Mouse (Mus musculus): ENCODE measurements around the gene Arpp19. TPM values are rescaled to one million over a fixed set of nuclear protein-coding genes. Genes with fewer than 3 reads are reported as not detected.

Gene Arpp19
- 98.1 and 107 TPM in 2 replicates for total RNA-seq (2017)

DNA sequence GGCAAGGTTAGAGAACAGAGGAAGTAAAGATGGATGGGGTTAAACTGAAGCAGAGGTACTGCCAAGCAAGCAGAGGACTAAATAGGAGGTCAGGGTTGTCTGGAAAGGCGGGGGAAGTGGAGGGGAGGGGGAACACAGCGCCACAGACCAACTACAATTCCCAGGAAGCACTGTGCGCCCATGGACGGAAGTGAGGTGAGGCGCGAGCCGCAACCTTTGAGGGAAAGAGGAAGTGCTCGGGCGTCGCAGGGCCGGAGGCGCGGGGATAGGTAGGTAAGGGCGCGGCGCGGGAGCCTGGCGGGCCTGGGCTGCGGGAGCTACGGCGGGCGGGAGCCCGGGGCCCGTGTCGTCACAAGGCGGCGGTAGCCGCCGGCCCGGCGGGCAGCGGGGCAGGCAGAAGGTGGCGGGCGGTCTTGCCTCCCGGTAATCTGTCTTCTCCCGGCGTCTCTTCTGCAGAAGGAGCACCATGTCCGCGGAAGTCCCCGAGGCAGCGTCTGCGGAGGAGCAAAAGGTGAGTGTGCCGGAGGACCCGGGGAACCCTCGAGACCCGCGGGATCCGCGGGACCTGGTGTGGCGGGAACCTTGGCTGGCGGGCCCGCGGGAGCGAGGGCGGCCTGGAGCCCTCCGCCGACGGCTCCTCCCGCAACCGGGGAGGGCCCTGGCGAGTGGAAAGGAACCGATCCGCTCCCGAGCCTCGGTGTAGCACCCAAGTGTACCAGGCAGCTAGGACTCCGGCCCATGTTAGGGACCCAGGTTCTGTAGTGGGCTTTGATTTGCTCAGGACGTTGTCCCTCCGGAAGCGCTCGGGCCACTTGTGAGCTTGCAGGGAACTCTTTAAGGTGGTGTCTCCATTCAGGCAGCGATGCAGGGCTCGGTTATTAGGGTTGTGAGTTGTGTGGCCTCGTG, at the start of gene Arpp19:
Arpp19 (plus strand) TSS at position 164 of the 906 bp plus-strand sequence.
- ATAC-seq (replicated peaks in 1 of 2; ENCODE audit: insufficient read depth in 1 of 2, low FRiP score in 2 of 2, low TSS enrichment in 1 of 2, low read depth in 1 of 2, poor library complexity in 2 of 2, severe bottlenecking in 2 of 2), result peak; percentile 89 to 99

DNA sequence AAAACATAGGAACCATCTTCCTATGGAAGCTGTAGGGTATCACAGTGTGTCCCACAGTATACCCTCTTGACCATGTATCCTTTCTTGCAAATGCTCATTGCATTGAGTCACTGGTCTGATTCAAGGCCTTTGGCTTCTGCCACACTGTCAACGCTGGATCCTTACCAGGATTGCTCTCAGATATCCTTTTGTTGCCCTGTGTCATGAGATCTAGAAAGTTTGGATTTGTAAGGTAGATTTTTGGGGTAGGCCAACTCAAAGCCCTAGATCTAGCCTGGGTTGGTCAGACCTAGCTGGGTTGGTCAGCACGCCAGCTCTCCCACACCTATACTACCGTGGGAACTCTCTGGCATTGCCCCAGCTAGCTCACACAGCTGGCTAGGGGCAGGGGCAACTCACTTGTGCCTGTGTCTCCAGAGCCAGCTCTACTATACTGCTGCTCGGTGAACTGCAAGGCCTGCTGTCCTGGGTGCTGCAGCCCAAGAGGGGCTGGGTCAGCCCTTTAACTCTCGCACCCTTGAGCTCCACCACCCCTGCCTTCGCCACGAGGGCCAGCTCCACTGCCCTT, 48.4 kb upstream of the Arpp19 start:
- ATAC-seq (replicated peaks in 1 of 2; ENCODE audit: insufficient read depth in 1 of 2, low FRiP score in 2 of 2, low TSS enrichment in 1 of 2, low read depth in 1 of 2, poor library complexity in 2 of 2, severe bottlenecking in 2 of 2), result no peak

DNA sequence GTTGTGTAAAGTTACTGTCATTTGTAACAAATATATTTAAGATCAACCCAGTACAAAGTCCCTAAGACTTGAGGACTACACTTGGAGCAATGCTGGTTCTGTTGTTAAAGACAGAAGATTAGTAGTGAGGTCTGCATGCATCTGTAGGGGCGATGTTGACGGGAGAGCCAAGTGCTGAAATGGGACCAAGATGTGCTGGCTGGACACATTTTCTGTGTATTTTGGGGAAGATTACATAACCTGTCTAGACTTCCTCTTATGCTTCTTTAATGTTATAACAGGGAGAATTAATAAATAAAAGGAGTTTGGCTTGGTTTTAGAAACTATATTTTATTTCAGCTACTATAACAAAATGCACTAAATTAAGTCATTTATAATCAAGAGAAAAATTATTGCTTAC, 47.4 kb upstream of the Arpp19 start:
- ATAC-seq (replicated peaks in 1 of 2; ENCODE audit: insufficient read depth in 1 of 2, low FRiP score in 2 of 2, low TSS enrichment in 1 of 2, low read depth in 1 of 2, poor library complexity in 2 of 2, severe bottlenecking in 2 of 2), result no peak

GRCm38 (mm10) chr9:74994611-74995257, 42.7 kb upstream of the Arpp19 start:
- ATAC-seq (replicated peaks in 1 of 2; ENCODE audit: insufficient read depth in 1 of 2, low FRiP score in 2 of 2, low TSS enrichment in 1 of 2, low read depth in 1 of 2, poor library complexity in 2 of 2, severe bottlenecking in 2 of 2), result no peak

DNA sequence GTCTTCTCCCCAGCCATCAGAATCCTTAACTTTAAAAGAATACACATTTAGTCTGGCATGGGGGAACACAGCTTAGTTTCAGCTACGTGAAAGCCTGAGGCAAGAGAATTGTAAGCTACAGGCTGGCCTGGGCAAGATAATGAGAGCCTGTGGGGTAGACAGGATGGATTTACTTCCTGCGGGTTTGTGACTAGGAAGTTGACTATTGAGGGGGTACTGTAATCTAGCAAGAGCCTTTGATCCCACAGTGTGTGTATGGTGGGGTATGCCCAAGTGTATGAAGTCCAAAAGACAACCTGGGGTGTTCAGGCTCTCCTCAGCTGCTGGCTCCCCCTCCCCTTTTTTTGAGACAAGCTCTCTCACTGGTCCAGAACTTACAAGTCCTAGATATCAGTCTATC, 41.1 kb upstream of the Arpp19 start:
- peak; percentile 64 to 70 for ATAC-seq (replicated peaks in 1 of 2; ENCODE audit: insufficient read depth in 1 of 2, low FRiP score in 2 of 2, low TSS enrichment in 1 of 2, low read depth in 1 of 2, poor library complexity in 2 of 2, severe bottlenecking in 2 of 2)

DNA sequence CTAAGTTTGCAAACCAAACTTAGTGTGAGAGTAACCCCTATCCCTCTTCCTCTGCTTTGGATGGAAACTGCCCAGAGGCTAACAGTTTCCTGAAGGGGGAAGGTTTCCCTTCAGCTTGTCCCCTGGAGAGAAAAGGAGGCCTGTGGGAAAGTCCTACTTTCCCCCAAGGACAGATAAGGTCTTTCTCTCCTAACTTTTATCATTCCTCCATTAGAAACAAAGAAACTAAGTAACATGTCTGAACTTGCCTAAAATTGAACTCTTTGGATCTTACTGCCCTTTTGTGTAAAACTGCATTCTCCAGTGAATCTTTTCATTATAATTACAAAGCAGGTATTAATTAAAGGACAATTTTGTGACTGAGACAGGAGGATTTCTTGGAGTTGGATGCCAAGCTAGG, 39.4 kb upstream of the Arpp19 start:
- ATAC-seq (replicated peaks in 1 of 2; ENCODE audit: insufficient read depth in 1 of 2, low FRiP score in 2 of 2, low TSS enrichment in 1 of 2, low read depth in 1 of 2, poor library complexity in 2 of 2, severe bottlenecking in 2 of 2), result no peak

DNA sequence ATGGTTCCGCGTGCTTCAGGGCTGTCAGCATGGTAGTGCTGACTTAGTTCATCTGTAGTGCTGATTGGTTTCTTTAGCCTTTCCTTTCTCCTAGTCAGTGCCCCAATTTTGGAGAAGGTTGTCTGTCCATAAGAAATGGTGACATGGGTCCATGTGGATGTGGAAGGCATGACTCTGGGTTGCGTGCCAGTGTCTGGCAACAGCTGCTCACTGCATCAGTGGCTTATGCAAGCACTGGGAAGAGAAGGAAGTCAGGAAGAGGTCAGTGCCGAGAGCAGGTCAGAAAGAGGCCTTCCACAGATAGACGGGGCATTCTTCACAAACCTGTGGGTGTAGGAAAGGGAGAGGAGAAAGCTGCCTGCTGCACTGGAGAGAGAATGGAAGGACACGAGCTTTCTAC, 36.4 kb upstream of the Arpp19 start:
- ATAC-seq (replicated peaks in 1 of 2; ENCODE audit: insufficient read depth in 1 of 2, low FRiP score in 2 of 2, low TSS enrichment in 1 of 2, low read depth in 1 of 2, poor library complexity in 2 of 2, severe bottlenecking in 2 of 2), result no peak

DNA sequence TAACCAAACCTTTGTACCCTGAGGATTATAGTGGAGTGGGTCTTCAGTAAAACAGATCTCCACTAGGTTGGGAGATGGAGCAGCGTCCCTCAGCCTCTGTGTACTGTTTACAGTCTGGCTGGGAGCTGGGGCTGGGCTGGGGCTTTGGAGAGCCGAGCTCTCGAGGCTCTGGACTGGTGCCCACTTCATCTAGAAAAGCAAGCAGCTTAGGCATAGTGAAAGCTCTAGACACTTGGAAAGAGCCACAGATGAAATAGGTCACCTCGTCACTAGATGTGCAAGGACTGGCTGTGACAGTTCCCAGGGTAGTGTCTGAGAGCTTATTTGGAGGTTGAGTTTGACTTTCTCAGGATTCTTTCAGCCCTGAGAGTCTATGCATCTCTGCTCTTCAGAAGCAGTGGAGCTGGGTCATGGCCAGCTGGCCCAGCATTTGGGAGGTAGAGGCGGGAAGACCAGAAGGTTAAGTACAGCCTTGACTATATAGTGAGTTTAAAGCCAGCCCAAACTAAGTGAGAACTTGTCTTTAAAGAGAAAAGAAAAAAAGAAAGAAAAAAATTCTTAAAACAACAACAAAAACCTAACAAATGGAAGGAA, 35.7 kb upstream of the Arpp19 start:
- no peak for ATAC-seq (replicated peaks in 1 of 2; ENCODE audit: insufficient read depth in 1 of 2, low FRiP score in 2 of 2, low TSS enrichment in 1 of 2, low read depth in 1 of 2, poor library complexity in 2 of 2, severe bottlenecking in 2 of 2)

DNA sequence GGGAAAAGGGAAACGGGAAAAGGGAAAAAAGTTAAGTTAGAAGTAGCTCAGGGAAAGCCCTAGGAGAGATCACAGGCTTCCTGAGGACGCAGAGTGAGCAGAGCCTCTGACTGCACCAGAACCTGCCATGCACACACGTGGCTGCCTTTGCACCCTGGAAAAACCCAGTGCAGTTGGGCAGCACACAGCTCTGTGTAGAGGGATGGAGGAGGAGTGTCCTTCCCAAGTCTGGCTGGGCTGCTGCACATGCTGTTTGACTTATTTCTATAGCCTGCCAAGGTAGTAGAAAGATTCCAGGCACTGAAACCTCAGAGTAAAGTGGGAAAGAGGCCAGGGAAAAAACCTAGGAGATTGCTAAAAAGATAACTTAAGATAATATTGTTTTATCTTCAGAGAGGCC, 35.2 kb upstream of the Arpp19 start:
- no peak for ATAC-seq (replicated peaks in 1 of 2; ENCODE audit: insufficient read depth in 1 of 2, low FRiP score in 2 of 2, low TSS enrichment in 1 of 2, low read depth in 1 of 2, poor library complexity in 2 of 2, severe bottlenecking in 2 of 2)

- no peak for ATAC-seq (replicated peaks in 1 of 2; ENCODE audit: insufficient read depth in 1 of 2, low FRiP score in 2 of 2, low TSS enrichment in 1 of 2, low read depth in 1 of 2, poor library complexity in 2 of 2, severe bottlenecking in 2 of 2)
Observed at GRCm38 (mm10) chr9:75004203-75004602, 33.2 kb upstream of the Arpp19 start.

DNA sequence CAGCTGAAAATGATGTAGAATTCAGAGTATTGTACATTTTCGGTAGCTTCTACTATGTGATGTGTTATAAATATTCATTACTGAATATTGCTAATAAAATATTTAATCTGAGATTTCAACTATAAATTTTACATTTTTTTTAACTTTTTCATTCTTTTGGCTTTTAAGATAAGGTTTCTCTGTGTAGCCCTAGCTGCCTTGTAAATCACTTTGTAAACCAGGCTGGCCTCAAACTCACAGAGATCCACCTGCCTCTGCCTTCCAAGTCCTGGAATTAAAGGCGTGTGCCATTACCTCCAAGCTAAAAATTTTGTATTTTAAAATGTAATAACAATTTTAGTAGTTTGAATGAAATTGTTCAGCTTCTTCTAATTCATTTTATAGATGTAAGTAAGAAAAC, 20.8 kb upstream of the Arpp19 start:
- ATAC-seq (replicated peaks in 1 of 2; ENCODE audit: insufficient read depth in 1 of 2, low FRiP score in 2 of 2, low TSS enrichment in 1 of 2, low read depth in 1 of 2, poor library complexity in 2 of 2, severe bottlenecking in 2 of 2), result no peak

- ATAC-seq (replicated peaks in 1 of 2; ENCODE audit: insufficient read depth in 1 of 2, low FRiP score in 2 of 2, low TSS enrichment in 1 of 2, low read depth in 1 of 2, poor library complexity in 2 of 2, severe bottlenecking in 2 of 2), result no peak
Observed at GRCm38 (mm10) chr9:75019181-75019580, 18.2 kb upstream of the Arpp19 start.

DNA sequence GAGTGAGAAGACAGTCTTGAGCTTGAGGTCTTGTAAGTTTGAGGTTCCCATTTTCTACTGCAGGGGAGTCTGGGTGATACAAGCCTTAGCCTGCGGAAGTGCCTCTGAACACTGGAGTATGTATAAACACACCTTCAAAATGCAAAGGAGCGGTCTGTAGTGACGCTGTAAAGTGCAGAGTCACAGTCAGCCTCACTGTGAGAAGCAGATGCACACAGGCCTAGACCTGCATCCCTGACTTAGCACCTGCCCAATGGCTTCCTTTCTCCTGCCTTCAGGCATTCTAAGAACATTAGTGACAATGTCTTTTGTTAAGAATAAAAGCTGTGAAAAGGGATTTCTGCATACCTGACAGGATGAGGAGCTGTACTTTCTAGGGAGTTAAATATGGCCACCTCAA, 17.8 kb upstream of the Arpp19 start:
- no peak for ATAC-seq (replicated peaks in 1 of 2; ENCODE audit: insufficient read depth in 1 of 2, low FRiP score in 2 of 2, low TSS enrichment in 1 of 2, low read depth in 1 of 2, poor library complexity in 2 of 2, severe bottlenecking in 2 of 2)

- ATAC-seq (replicated peaks in 1 of 2; ENCODE audit: insufficient read depth in 1 of 2, low FRiP score in 2 of 2, low TSS enrichment in 1 of 2, low read depth in 1 of 2, poor library complexity in 2 of 2, severe bottlenecking in 2 of 2), result no peak
Observed at GRCm38 (mm10) chr9:75020561-75020960, 16.9 kb upstream of the Arpp19 start.

- ATAC-seq (replicated peaks in 1 of 2; ENCODE audit: insufficient read depth in 1 of 2, low FRiP score in 2 of 2, low TSS enrichment in 1 of 2, low read depth in 1 of 2, poor library complexity in 2 of 2, severe bottlenecking in 2 of 2), result no peak
Observed at GRCm38 (mm10) chr9:75022546-75022945, 14.9 kb upstream of the Arpp19 start.

DNA sequence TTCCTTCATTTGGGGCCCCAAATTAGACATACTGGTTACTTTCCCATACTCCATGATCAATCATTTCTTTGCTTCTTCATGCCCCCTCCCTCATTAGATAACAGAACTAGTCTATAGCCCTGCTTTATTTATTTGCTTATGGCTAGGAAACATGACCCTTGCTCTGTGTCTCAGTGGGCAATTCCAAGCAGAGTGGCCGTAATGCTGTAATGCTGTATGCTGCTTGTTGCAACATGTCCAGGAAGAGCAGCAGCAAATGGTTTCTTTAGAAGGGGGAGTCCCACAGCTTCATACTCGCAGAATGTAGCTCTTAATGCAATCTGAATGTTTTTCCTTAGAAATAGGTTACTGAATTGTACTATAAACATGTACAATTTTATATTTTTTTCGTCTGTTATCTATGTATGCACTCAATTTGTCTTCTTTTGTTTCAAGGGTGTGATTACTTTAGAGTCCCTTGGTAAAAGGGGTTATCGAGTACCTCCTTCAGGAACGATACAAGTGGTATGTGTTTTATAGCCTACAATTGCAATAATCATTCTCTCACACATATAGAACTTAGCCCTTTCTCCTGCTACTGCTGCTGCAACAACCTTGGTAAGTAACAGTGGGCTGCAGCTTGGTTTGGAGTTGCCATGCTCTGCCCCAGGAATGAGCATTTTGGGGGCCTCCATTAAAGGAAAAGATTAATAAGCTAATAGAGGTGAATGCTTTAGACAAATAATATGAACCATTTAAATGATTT, 14.1 kb upstream of the Arpp19 start:
- ATAC-seq (replicated peaks in 1 of 2; ENCODE audit: insufficient read depth in 1 of 2, low FRiP score in 2 of 2, low TSS enrichment in 1 of 2, low read depth in 1 of 2, poor library complexity in 2 of 2, severe bottlenecking in 2 of 2), result no peak

- ATAC-seq (replicated peaks in 1 of 2; ENCODE audit: insufficient read depth in 1 of 2, low FRiP score in 2 of 2, low TSS enrichment in 1 of 2, low read depth in 1 of 2, poor library complexity in 2 of 2, severe bottlenecking in 2 of 2), result no peak
Observed at GRCm38 (mm10) chr9:75024089-75024488, 13.3 kb upstream of the Arpp19 start.

Measured in hematopoietic stem cell, adult 5-6 weeks (primary cell).